Mouse (Mus musculus): ENCODE measurements at regions not wholly inside any gene's neighbourhood (a gene's known extent, or its start where the extent isn't known, plus 50 kb on each side); places are given as distances from the start of the nearest gene placed in this dataset.
A peak's percentile ranks its signal among the peaks of the same experiment; 100 is the strongest.

GRCm38 (mm10) chr3:128127836-128128235 is 231.7 kb upstream of the Fam241a start:
- Histone ChIP-seq H3K4me1 (peaks cover 3% of the 10 kb centered on the region; the same call in 1 of the 2 replicates), H3K4me3 (no peak overlapping the region), H3K9me3 (no peaks in the 10 kb centered on the region), H3K27ac (replicated peaks) (no peak overlapping the region), H3K27me3 (replicated peaks; ENCODE audit: low read depth, poor library complexity, severe bottlenecking) (no peaks in the 10 kb centered on the region), H3K36me3 (replicated peaks) (no peaks in the 10 kb centered on the region)
- 86% methylated on average over 5 of the region's 5 CpGs for WGBS
- no peak for DNase-seq (ENCODE audit: low spot score)

- H3K4me1 ChIP-seq: peaks cover 3% of the 10 kb centered on the region; the same call in 1 of the 2 replicates
- no peak overlapping the region for H3K27ac ChIP-seq (replicated peaks)
- no peaks in the 10 kb centered on the region for H3K36me3 ChIP-seq (replicated peaks)
- 62% methylated on average over 3 of the region's 3 CpGs for WGBS
- no peak for DNase-seq (ENCODE audit: low spot score)
- no peaks in the 10 kb centered on the region for H3K9me3 ChIP-seq
- H3K4me3 ChIP-seq: no peak overlapping the region
- no peaks in the 10 kb centered on the region for H3K27me3 ChIP-seq (replicated peaks; ENCODE audit: low read depth, poor library complexity, severe bottlenecking)
Measured at GRCm38 (mm10) chr3:128126664-128127063, 230.5 kb upstream of the Fam241a start.

GRCm38 (mm10) chr3:128122111-128122510 is 226.0 kb upstream of the Fam241a start:
- Histone ChIP-seq H3K27ac (replicated peaks) (no peak overlapping the region), H3K4me1 (peaks cover 3% of the 10 kb centered on the region; the same call in 1 of the 2 replicates), H3K4me3 (no peak overlapping the region), H3K9me3 (no peaks in the 10 kb centered on the region), H3K27me3 (replicated peaks; ENCODE audit: low read depth, poor library complexity, severe bottlenecking) (no peaks in the 10 kb centered on the region), H3K36me3 (replicated peaks) (no peaks in the 10 kb centered on the region)
- DNase-seq (ENCODE audit: low spot score): no peak
- 84% methylated on average over 6 of the region's 6 CpGs for WGBS

- H3K27ac ChIP-seq (replicated peaks): no peak overlapping the region
- DNase-seq (ENCODE audit: low spot score): no peak
- H3K9me3 ChIP-seq: no peaks in the 10 kb centered on the region
- H3K27me3 ChIP-seq (replicated peaks; ENCODE audit: low read depth, poor library complexity, severe bottlenecking): no peaks in the 10 kb centered on the region
- no peak overlapping the region for H3K4me3 ChIP-seq
- peaks cover 3% of the 10 kb centered on the region; the same call in 1 of the 2 replicates for H3K4me1 ChIP-seq
- WGBS: 82% methylated on average over 6 of the region's 6 CpGs
- H3K36me3 ChIP-seq (replicated peaks): no peaks in the 10 kb centered on the region
Measured at GRCm38 (mm10) chr3:128120647-128121440, 224.7 kb upstream of the Fam241a start.

GRCm38 (mm10) chr3:128113209-128113608 is 217.1 kb upstream of the Fam241a start:
- H3K4me1 ChIP-seq: no peaks in the 10 kb centered on the region; the same call in 1 of the 2 replicates
- no peak overlapping the region for H3K4me3 ChIP-seq
- WGBS: 61% methylated on average over 3 of the region's 3 CpGs
- no peak for DNase-seq (ENCODE audit: low spot score)
- H3K27ac ChIP-seq (replicated peaks): no peak overlapping the region
- no peaks in the 10 kb centered on the region for H3K36me3 ChIP-seq (replicated peaks)
- no peaks in the 10 kb centered on the region for H3K9me3 ChIP-seq
- H3K27me3 ChIP-seq (replicated peaks; ENCODE audit: low read depth, poor library complexity, severe bottlenecking): no peaks in the 10 kb centered on the region

GRCm38 (mm10) chr3:128110406-128110805 is 214.3 kb upstream of the Fam241a start:
- 72% methylated on average over 2 of the region's 2 CpGs for WGBS
- Histone ChIP-seq H3K27me3 (replicated peaks; ENCODE audit: low read depth, poor library complexity, severe bottlenecking) (no peaks in the 10 kb centered on the region), H3K4me3 (no peak overlapping the region), H3K36me3 (replicated peaks) (no peaks in the 10 kb centered on the region), H3K9me3 (no peaks in the 10 kb centered on the region), H3K4me1 (no peaks in the 10 kb centered on the region; the same call in 1 of the 2 replicates), H3K27ac (replicated peaks) (no peak overlapping the region)
- no peak for DNase-seq (ENCODE audit: low spot score)

- no peak overlapping the region for H3K4me3 ChIP-seq
- H3K4me1 ChIP-seq: no peaks in the 10 kb centered on the region; the same call in 1 of the 2 replicates
- H3K36me3 ChIP-seq (replicated peaks): no peaks in the 10 kb centered on the region
- WGBS: 93% methylated on average over 6 of the region's 6 CpGs
- H3K27me3 ChIP-seq (replicated peaks; ENCODE audit: low read depth, poor library complexity, severe bottlenecking): no peaks in the 10 kb centered on the region
- H3K27ac ChIP-seq (replicated peaks): no peak overlapping the region
- H3K9me3 ChIP-seq: no peaks in the 10 kb centered on the region
- no peak for DNase-seq (ENCODE audit: low spot score)
Measured at GRCm38 (mm10) chr3:128104516-128104915, 208.4 kb upstream of the Fam241a start.

GRCm38 (mm10) chr3:128093046-128093445 is 196.9 kb upstream of the Fam241a start:
- Histone ChIP-seq H3K27ac (replicated peaks) (no peak overlapping the region), H3K27me3 (replicated peaks; ENCODE audit: low read depth, poor library complexity, severe bottlenecking) (no peaks in the 10 kb centered on the region), H3K36me3 (replicated peaks) (no peaks in the 10 kb centered on the region), H3K9me3 (no peaks in the 10 kb centered on the region), H3K4me3 (no peak overlapping the region), H3K4me1 (no peaks in the 10 kb centered on the region)
- DNase-seq (ENCODE audit: low spot score): no peak

- H3K9me3 ChIP-seq: no peaks in the 10 kb centered on the region
- no peaks in the 10 kb centered on the region for H3K36me3 ChIP-seq (replicated peaks)
- peak; percentile 56 for DNase-seq (ENCODE audit: low spot score)
- no peak overlapping the region for H3K27ac ChIP-seq (replicated peaks)
- 47% methylated on average over 4 of the region's 4 CpGs for WGBS
- no peaks in the 10 kb centered on the region for H3K27me3 ChIP-seq (replicated peaks; ENCODE audit: low read depth, poor library complexity, severe bottlenecking)
- no peak overlapping the region for H3K4me3 ChIP-seq
- no peaks in the 10 kb centered on the region for H3K4me1 ChIP-seq
Measured at GRCm38 (mm10) chr3:128088207-128088606, 192.1 kb upstream of the Fam241a start.

GRCm38 (mm10) chr3:128087163-128087562 is 191.0 kb upstream of the Fam241a start:
- no peak for DNase-seq (ENCODE audit: low spot score)
- Histone ChIP-seq H3K4me3 (no peak overlapping the region), H3K27ac (replicated peaks) (no peak overlapping the region), H3K4me1 (no peaks in the 10 kb centered on the region), H3K27me3 (replicated peaks; ENCODE audit: low read depth, poor library complexity, severe bottlenecking) (no peaks in the 10 kb centered on the region), H3K36me3 (replicated peaks) (no peaks in the 10 kb centered on the region), H3K9me3 (no peaks in the 10 kb centered on the region)
- 90% methylated on average over 10 of the region's 10 CpGs for WGBS

- Histone ChIP-seq H3K36me3 (replicated peaks) (no peaks in the 10 kb centered on the region), H3K4me1 (no peaks in the 10 kb centered on the region), H3K27me3 (replicated peaks; ENCODE audit: low read depth, poor library complexity, severe bottlenecking) (no peaks in the 10 kb centered on the region), H3K27ac (replicated peaks) (no peak overlapping the region), H3K9me3 (no peaks in the 10 kb centered on the region), H3K4me3 (no peak overlapping the region)
- DNase-seq (ENCODE audit: low spot score): no peak
- WGBS: 86% methylated on average over 6 of the region's 6 CpGs
Measured at GRCm38 (mm10) chr3:128082463-128082862, 186.3 kb upstream of the Fam241a start.

- no peak for DNase-seq (ENCODE audit: low spot score)
- 73% methylated on average over 1 of the region's 1 CpGs for WGBS
- Histone ChIP-seq H3K27ac (replicated peaks) (no peak overlapping the region), H3K4me1 (no peaks in the 10 kb centered on the region), H3K4me3 (no peak overlapping the region), H3K36me3 (replicated peaks) (no peaks in the 10 kb centered on the region), H3K27me3 (replicated peaks; ENCODE audit: low read depth, poor library complexity, severe bottlenecking) (no peaks in the 10 kb centered on the region), H3K9me3 (no peaks in the 10 kb centered on the region)
Measured at GRCm38 (mm10) chr3:128081430-128081829, 185.3 kb upstream of the Fam241a start.

- no peak for DNase-seq (ENCODE audit: low spot score)
- no peaks in the 10 kb centered on the region for H3K27me3 ChIP-seq (replicated peaks; ENCODE audit: low read depth, poor library complexity, severe bottlenecking)
- WGBS: 74% methylated on average over 4 of the region's 4 CpGs
- no peaks in the 10 kb centered on the region for H3K36me3 ChIP-seq (replicated peaks)
- no peak overlapping the region for H3K27ac ChIP-seq (replicated peaks)
- no peaks in the 10 kb centered on the region for H3K9me3 ChIP-seq
- no peaks in the 10 kb centered on the region for H3K4me1 ChIP-seq
- H3K4me3 ChIP-seq: no peak overlapping the region
Measured at GRCm38 (mm10) chr3:128067861-128068260, 171.7 kb upstream of the Fam241a start.

All from embryonic facial prominence, embryonic 10.5 days (tissue).